Mouse (Mus musculus) embryo, embryonic 10 days (tissue): ENCODE measurements around the gene Igfbp1.
A peak's percentile ranks its signal among the peaks of the same experiment; 100 is the strongest.
"Not testable (repeated sequence)": the region's sequence is repeated elsewhere in the genome, so short reads cannot be mapped to it uniquely, and the experiment has no call there.

Experiments used
- DNase-seq: peaks from one replicate; pipeline ENCODE4 v3.0.0-alpha.2; 2015; ENCODE audit warnings: low spot score

The Igfbp1 gene

GRCm38 (mm10) chr11:7195312-7195685 is 2.3 kb upstream of the Igfbp1 start:
- DNase-seq, result no peak

DNA sequence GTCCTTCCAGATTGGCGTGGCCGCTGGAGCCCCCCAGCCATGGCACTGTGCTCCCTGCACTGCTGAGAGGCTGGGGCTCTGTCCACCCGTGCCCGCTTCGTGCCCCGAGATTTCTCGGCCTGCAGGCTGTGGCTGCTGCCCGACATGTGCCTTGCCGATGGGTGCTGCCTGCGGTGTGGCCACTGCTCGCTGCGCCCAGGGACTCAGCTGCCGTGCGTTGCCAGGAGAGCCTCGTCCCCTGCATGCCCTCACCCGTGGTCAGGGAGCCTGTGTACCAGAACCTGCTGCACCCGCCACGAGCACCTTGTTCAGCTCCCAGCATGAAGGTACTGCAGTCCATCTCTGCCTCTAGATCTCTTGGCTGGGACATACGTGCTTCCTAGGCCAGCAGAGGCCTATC is 424 bp downstream of the Igfbp1 start:
- DNase-seq, result no peak

GRCm38 (mm10) chr11:7198481-7199256 is 1.1 kb downstream of the Igfbp1 start:
- DNase-seq, result no peak

DNA sequence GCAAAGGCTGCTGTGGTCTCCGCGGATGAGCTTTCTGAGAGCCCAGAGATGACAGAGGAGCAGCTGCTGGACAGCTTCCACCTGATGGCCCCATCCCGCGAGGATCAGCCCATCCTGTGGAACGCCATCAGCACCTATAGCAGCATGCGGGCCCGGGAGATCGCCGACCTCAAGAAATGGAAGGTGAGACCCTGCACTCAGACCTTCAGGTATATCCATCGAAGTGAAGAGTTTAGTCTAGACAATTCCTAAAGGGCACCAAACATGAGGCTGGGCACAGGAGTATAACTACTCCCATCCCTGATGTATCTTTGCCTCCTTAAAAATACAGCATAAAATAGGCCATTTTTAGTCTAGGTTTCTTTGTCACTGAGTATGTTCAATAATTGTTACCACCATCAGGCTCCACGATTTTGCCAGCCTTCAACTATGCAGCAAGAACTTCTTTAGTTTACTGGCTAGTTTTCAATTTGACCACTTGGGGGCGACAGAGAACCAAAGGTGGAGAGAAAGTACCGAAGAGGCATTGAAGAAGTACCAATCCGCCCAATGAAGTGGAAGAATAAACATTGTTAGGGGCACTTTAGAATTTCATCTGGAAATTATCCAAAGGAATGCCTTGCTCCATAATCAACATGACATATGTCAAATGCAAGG is 2.3 kb downstream of the Igfbp1 start:
- peak; percentile 79 for DNase-seq

DNA sequence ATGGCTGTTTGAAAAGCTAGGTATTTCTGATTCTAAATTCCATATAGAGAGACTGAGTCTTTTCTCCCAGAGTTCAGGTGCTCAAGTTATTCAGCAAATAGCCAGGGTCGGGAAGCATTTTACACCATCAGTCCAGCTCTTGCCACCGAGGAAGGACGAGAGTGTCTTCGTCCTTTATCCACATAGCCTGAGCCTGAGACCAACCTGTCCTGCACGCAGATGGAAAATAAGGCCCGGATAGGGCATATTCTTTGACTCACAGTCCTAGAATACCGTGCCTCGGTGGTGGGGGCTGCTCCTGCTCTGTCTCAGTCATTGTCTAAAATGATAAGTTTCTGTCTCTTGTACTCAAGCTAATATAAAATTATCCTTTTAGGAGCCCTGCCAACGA is 2.8 kb downstream of the Igfbp1 start:
- no peak for DNase-seq

DNA sequence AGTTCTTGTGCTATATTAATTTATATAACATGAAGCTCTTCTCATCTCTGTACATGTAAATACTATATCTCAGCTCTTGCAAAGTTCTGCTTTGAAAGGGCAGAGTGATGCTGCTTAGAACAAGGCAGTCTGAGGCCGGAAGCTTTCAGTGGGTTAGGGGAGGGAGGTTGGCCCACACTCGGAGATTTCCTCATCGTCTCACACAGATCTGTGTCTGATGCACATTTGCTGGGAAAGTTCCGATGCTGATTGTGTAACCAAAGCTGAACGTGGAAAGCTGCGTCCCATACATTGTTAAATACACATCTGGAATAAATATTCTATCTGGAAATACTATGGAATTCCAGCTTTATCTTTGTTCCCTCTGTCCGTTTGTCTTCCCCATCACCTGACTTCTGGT is 4.6 kb downstream of the Igfbp1 start:
- DNase-seq, result no peak

DNA sequence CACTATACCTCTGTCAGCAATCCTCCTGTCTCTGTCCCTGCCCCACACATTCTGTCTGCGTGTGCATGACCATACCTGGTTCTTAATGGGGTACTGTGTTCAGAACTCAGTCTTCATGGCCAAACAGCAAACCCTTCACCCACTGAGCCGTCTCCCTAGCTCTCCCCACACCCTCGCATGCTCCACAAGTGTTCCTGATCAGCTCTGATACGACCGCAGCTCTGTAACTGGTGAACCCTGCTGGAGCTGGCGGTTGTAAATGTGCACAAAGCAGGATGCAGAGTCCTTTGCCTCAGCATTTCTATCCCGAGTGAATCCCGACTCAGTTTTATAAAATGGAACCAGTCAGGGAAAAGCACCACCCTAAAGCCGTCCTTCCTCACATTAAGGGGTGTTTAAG is 6.3 kb downstream of the Igfbp1 start:
- DNase-seq, result no peak

- peak; percentile 80 for DNase-seq
These were observed 12.8 kb downstream of the Igfbp1 start for GRCm38 (mm10) chr11:7210343-7210742.

DNA sequence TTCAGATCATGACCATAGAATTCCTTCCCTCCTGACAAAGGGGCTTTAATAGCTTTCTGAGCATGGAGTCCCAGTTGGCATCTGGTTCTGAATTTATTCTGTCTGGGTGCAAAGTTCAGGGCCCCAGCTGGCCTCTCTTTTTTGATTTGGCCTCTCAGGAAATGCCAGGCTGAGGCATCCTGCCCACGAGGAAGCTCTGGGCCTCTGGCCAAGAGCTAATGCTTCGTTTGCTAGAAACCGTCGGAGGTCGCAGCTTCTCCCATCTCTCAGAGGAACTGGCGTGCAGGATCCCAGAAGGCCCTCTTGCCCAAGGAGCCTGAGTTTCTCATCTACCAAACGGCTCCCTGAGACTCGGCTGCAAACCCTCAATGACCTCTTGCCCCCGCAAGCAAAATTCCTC is 13.6 kb downstream of the Igfbp1 start:
- DNase-seq, result peak; percentile 20

GRCm38 (mm10) chr11:7212126-7212798 is 14.7 kb downstream of the Igfbp1 start:
- DNase-seq, result peak; percentile 43

DNA sequence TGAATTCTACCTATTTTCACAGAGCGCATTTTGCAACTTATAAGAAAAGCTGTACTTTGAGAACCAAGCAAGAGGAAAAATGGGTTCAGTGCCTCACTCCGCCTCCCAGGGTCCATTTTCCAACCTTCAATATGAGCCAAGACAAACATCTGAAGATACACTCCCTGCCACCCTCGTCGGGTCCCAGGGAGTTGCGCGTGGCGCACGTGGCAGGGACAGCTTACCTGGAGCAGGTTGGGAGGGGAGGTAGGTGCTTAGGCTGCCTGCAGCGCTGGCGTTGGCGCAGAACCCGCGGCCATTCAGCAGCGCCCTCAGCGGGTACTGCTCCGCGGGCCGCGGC is 15.5 kb downstream of the Igfbp1 start:
- DNase-seq, result no peak

- peak; percentile 82 for DNase-seq
These were observed 16.1 kb downstream of the Igfbp1 start, which contains the start of gene Igfbp3 for GRCm38 (mm10) chr11:7213501-7214341. Igfbp3 (minus strand) TSS chr11:7213923.

GRCm38 (mm10) chr11:7214342-7214660 is 16.7 kb downstream of the Igfbp1 start:
- DNase-seq, result no peak

DNA sequence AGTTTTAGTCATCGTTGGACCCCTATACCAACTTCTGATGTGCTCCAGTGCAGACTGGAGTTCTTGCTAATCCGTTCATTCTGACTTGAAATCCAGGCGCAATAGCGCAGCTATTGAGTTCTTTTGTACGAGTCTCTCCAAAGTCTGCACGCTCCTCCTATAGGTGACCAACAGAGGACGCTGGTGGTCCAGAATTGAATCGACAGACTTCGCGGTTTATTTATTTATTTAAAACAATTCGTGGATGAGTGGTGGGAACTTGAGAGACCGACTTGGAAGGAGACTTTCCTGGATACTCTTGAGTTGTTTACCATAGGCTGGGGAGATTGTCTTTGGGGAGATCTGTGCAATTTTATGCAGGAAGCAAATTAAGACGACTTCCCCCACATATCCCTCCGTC is 17.2 kb downstream of the Igfbp1 start:
- peak; percentile 87 for DNase-seq

- DNase-seq, result no peak
These were observed 18.1 kb downstream of the Igfbp1 start for GRCm38 (mm10) chr11:7215703-7216102.

DNA sequence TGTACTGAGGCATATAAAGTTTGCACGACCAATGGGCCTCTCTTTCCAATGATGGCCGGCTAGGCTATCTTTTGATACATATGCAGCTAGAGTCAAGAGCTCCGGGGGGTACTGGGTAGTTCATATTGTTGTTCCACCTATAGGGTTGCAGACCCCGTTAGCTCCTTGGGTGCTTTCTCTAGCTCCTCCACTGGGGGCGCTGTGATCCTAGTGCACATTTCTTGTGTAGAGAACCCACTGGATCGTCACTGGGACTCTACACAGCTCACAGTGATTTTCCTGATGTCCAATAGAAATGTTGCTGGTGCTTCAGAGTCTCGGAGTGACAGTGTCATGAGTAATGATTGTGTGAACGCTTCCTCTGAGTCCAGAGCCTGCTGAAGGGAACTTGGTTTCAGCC is 24.2 kb downstream of the Igfbp1 start:
- DNase-seq, result not testable (repeated sequence)

- DNase-seq, result no peak
These were observed 28.6 kb downstream of the Igfbp1 start for GRCm38 (mm10) chr11:7226200-7226599.

DNA sequence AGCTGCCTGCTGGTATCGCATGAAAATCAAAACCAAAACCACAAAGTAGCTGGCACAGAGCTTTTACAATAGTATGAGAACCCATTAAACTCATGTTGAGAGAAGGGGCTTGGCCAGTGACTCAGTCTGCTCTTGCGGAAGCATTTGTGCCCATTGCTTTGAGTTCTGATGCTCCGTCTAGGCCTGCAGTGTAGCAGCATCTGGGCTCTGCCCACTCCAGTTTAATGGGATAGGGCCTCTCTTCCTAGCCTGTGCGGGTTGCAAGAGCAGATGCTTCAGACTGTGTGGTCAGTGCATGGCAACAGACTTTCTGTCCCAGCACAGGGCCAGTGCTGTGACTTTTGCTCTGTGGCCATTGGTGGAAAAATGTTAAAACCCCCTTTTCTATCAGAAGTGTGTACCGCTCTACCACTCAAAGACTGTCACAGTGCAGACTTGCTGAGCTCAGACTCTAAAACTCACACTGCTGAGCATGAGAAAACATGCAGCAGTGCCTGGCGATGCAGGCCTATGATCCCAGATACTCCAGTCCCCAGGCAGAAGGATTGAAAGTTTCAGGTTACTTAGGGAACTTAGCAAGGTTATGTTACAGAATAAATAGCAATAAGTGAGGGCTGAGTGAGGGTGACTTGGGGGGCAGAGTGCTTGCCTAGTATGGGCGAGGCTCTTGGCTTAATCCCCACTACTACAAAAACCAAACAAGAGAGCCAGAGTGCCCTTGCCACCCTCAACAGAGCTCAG is 29.4 kb downstream of the Igfbp1 start:
- peak; percentile 8 for DNase-seq

- no peak for DNase-seq
These were observed 30.5 kb downstream of the Igfbp1 start for GRCm38 (mm10) chr11:7228107-7228506.

GRCm38 (mm10) chr11:7230000-7230399 is 32.4 kb downstream of the Igfbp1 start:
- no peak for DNase-seq

DNA sequence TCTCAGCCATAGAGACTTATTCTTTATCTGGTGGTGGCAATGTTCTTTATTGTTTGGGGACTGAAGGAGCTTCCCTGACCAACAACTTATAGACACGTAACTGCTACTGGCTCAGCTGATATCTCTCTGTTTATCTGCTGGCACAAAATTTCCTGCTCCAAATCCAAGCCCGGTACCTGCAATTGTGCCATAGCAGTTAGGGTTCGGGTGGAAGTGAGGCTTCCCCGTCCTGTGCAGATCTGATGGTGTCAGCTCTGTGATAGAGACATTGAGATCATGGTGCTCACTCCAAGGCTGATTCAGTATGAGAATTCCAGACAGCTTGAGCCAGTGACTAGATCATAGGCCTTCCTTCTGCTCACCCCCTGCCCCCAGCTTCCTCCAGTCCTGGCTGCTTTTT is 34.4 kb downstream of the Igfbp1 start:
- no peak for DNase-seq

DNA sequence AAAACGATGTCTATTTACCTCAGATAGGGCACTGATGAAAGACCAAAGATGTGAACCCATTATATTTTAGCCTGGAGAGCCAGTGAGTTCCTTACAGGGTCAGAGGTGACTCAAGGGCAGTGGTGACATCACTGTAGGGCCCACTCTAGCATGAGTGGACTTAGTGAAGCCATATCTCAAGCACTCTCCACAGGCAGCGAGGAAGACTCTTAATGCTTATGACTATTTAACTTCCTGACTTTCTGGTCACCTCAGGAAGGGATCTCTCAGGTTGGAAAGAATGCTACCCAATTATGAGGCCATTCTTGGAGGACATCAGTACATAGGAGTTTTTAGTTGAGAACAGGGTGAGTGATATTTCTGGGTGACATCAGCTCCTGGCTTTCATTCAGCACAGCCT is 35.8 kb downstream of the Igfbp1 start:
- no peak for DNase-seq
